Comparison of ENCODE assay signal across 10 mouse cellular contexts in the genomic region with DNA sequence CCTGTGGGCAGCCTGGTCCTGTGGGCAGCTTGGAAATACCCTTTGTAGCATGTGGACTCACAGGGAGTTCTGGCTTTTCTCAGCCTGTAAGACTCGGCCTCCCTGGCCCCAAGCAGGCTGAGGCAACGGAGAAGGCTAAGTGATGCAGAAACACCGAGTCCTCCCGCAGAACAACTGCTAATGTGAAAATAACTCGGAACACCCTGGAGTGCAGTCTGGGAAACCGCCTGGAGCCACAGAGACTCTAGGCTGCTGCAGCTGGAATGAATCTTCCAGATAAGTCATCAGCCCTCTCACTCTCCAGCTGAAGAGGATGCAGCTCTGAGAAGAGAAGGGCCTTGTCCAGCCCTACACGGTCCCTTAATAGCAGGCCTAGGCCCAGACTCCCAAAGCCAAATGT.
DNase-seq lines count a peak whose midpoint lies in the region; ATAC-seq and TF ChIP-seq lines count a peak whose summit lies in the region.
"Had no signal": no experiment of that assay in that cellular context is flagged by ENCODE, and none has a peak within 500 bp of the region (broad histone marks: within the 10 kb centered on the region; RNA-seq: fewer than 3 reads in every experiment).

No protein-coding gene starts in this region.

- no peaks in the 10 kb centered on the region for H3K27me3 ChIP-seq in kidney, adult 2 months (replicated peaks; ENCODE audit: control insufficient read depth, insufficient read depth, low read length)

- H3K4me1 ChIP-seq in kidney, adult 2 months (ENCODE audit: control insufficient read depth, insufficient read depth, low read length) = no peaks in the 10 kb centered on the region

- no peak overlapping the region for H3K4me3 ChIP-seq in kidney, adult 2 months (ENCODE audit: insufficient read depth, low read depth, low read length)
- H3K4me3 ChIP-seq: erythroblast, embryonic 14.5 days; myocyte had no signal

- peak; percentile 38 for DNase-seq in kidney, postnatal 10 days
- no peak for DNase-seq in kidney, adult 2 months
- peak; percentile 45 for DNase-seq in embryo, embryonic 11 days
- peak; percentile 48 for DNase-seq in gastrocnemius, postnatal 10 days
- DNase-seq in lung, postnatal 36 days = peak; percentile 14
- no peak for DNase-seq in thymus, postnatal 36 days
- DNase-seq in cerebellum, postnatal 4 days (ENCODE audit: low spot score in 2 of 2) = no peak

- TF ChIP-seq CTCF in kidney, adult 2 months (conservative IDR thresholded peaks at IDR 0.05; ENCODE audit: insufficient read depth, insufficient read length, low read depth, low read length) = no peak

- no peak for ATAC-seq in erythroblast, adult 5-6 weeks (replicated peaks; ENCODE audit: low FRiP score, poor library complexity, severe bottlenecking)

- WGBS in kidney, adult 2 months = 68% methylated on average over 7 of the region's 7 CpGs

- no peak for TF ChIP-seq POLR2A in kidney, adult 2 months (IDR thresholded peaks at IDR 0.05; ENCODE audit: low read depth, low read length)

- no peaks in the 10 kb centered on the region for H3K36me3 ChIP-seq in kidney, adult 2 months (ENCODE audit: control insufficient read depth, insufficient read depth, low read length)

- no peak overlapping the region for H3K27ac ChIP-seq in kidney, adult 2 months (ENCODE audit: insufficient read depth, low read depth, low read length)

Comparison
In these comparisons a context has a peak if more than half of its experiments do, and no peak if none do; other contexts are left out.
1. DNase-seq: peak in kidney, postnatal 10 days (single experiment), embryo, embryonic 11 days (single experiment), gastrocnemius, postnatal 10 days (single experiment) and lung, postnatal 36 days (single experiment); none in kidney, adult 2 months (single experiment), thymus, postnatal 36 days (0 of 2) and cerebellum, postnatal 4 days (0 of 2).